In the genomic region with DNA sequence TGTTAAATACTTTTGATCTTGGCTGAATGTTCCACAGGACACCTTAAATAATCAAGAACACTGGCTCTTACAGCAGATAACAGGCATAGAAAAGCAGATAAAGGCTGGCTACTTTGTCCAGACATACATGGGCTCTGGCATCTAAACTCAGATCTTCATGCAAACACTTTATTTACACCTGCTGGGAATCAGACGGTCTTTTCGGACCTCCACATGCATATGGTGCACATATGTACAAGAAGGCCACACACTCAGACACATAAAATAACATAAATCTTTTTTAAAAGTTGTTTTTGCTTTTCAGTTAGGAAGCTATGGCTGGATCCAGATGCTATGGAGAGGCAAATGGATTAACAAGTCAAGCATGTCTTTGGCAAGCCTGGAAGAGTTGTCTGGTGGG, we compare ENCODE assay signal across 10 mouse cellular contexts.
"Had no signal": no experiment of that assay in that cellular context is flagged by ENCODE, and none has a peak within 500 bp of the region (broad histone marks: within the 10 kb centered on the region; RNA-seq: fewer than 3 reads in every experiment).

No protein-coding gene starts in this region.

- DNase-seq: liver, postnatal 0 days; lung, adult 2 months; lung, postnatal 14 days; lung, postnatal 36 days; retina, postnatal 1 day; right cerebral cortex, adult 18-20 months; right cerebral cortex, postnatal 25 days; thymus, adult 2 months; thymus, postnatal 25 days; thymus, postnatal 4 days had no signal
